Mouse (Mus musculus) cortical plate, adult 2 months (tissue): ENCODE data around the gene Nt5e.

Experiments used
- CTCF ChIP-seq: fragments of 200-500 bp; IDR thresholded peaks from 2 replicates; pipeline ENCODE4 v1.5.1; 2011; ENCODE audit warnings: mild to moderate bottlenecking, control low read depth, low read length; ENCODE audit not compliant: insufficient read depth; ENCODE audit errors: extremely low read depth
- POLR2A ChIP-seq: fragments of 200-500 bp; IDR thresholded peaks from 2 replicates; pipeline ENCODE4 v1.6.1; 2011; ENCODE audit warnings: mild to moderate bottlenecking, low read length, control low read depth; ENCODE audit not compliant: insufficient read depth; ENCODE audit errors: extremely low read depth

DNA sequence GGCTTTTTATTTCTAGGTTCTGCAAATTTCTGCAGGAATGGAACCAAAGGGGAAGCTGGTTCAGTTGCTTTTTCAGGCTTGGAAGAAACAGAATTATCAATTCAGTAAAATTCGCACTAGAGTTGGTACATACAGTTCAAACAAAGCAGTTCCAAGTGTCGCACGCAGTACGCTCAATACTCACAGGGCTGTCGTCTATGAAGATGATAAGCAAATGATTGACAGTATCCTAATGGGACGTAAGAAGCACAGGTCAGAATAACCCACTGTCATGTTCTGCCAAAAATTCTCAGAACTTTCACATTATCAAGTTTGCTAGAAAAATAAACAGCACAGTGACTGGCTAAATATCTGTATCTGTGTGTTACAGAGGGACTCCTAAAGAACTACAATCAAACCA is 77.5 kb downstream of the Nt5e start:
- TF ChIP-seq POLR2A: no peak
- TF ChIP-seq CTCF: no peak
